Mouse (Mus musculus) kidney, adult 11 months (tissue): ENCODE measurements around the gene Fam120a.

Source experiments
- DNase-seq: peaks from one replicate; pipeline ENCODE4 v3.0.0; 2022

Gene Fam120a

GRCm38 (mm10) chr13:48965559-48966525 is 2.0 kb downstream of the Fam120a start:
- DNase-seq = peak; percentile 72

GRCm38 (mm10) chr13:48964850-48965249 is 3.0 kb downstream of the Fam120a start:
- no peak for DNase-seq

GRCm38 (mm10) chr13:48963111-48963510 is 4.7 kb downstream of the Fam120a start:
- no peak for DNase-seq

- peak; percentile 54 for DNase-seq
Observed at GRCm38 (mm10) chr13:48962519-48962918, 5.3 kb downstream of the Fam120a start.

GRCm38 (mm10) chr13:48958608-48959007 is 9.2 kb downstream of the Fam120a start:
- DNase-seq = no peak

- no peak for DNase-seq
Observed at GRCm38 (mm10) chr13:48954825-48955224, 13.0 kb downstream of the Fam120a start.

- DNase-seq = no peak
Observed at GRCm38 (mm10) chr13:48950600-48951241, 17.1 kb downstream of the Fam120a start.

- no peak for DNase-seq
Observed at GRCm38 (mm10) chr13:48948951-48949350, 18.9 kb downstream of the Fam120a start.

- no peak for DNase-seq
Observed at GRCm38 (mm10) chr13:48944571-48944970, 23.2 kb downstream of the Fam120a start.

GRCm38 (mm10) chr13:48942471-48942870 is 25.3 kb downstream of the Fam120a start:
- no peak for DNase-seq

- no peak for DNase-seq
Observed at GRCm38 (mm10) chr13:48941773-48942172, 26.0 kb downstream of the Fam120a start.

- DNase-seq = no peak
Observed at GRCm38 (mm10) chr13:48934597-48934996, 33.2 kb downstream of the Fam120a start.

- no peak for DNase-seq
Observed at GRCm38 (mm10) chr13:48932692-48933091, 35.1 kb downstream of the Fam120a start.

GRCm38 (mm10) chr13:48931687-48932086 is 36.1 kb downstream of the Fam120a start:
- no peak for DNase-seq

- DNase-seq = no peak
Observed at GRCm38 (mm10) chr13:48931232-48931631, 36.6 kb downstream of the Fam120a start.

- no peak for DNase-seq
Observed at GRCm38 (mm10) chr13:48929535-48930110, 38.2 kb downstream of the Fam120a start.

- DNase-seq = no peak
Observed at GRCm38 (mm10) chr13:48927609-48928008, 40.2 kb downstream of the Fam120a start.

GRCm38 (mm10) chr13:48922712-48923111 is 45.1 kb downstream of the Fam120a start:
- DNase-seq = no peak

GRCm38 (mm10) chr13:48921256-48921655 is 46.6 kb downstream of the Fam120a start:
- peak; percentile 15 for DNase-seq

GRCm38 (mm10) chr13:48919756-48920415 is 47.9 kb downstream of the Fam120a start:
- DNase-seq = no peak

GRCm38 (mm10) chr13:48917113-48917599 is 50.7 kb downstream of the Fam120a start:
- no peak for DNase-seq

GRCm38 (mm10) chr13:48913680-48914079 is 54.1 kb downstream of the Fam120a start:
- no peak for DNase-seq

- DNase-seq = no peak
Observed at GRCm38 (mm10) chr13:48913141-48913540, 54.7 kb downstream of the Fam120a start.
